Mouse (Mus musculus) heart, embryonic 10.5 days (tissue): ENCODE measurements around the gene Slc35a3. TPM values are rescaled to one million over a fixed set of nuclear protein-coding genes. Genes with fewer than 3 reads are reported as not detected.

Source experiments
- DNase-seq: peaks from one replicate; pipeline ENCODE4 v3.0.0-alpha.2; 2017; ENCODE audit warnings: low spot score
- H3K27ac ChIP-seq: fragments of 300-500 bp; sonication (generic); 2 replicates; pipeline ENCODE4 v1.5.1; 2016; ENCODE audit warnings: mild to moderate bottlenecking
- H3K27me3 ChIP-seq: fragments of 300-500 bp; sonication (generic); 2 replicates; pipeline ENCODE4 v1.6.1; 2016; ENCODE audit warnings: mild to moderate bottlenecking; ENCODE audit not compliant: poor library complexity, insufficient read depth, severe bottlenecking
- H3K36me3 ChIP-seq: fragments of 300-500 bp; sonication (generic); 2 replicates; pipeline ENCODE4 v1.6.1; 2016; ENCODE audit warnings: mild to moderate bottlenecking, moderate library complexity
- H3K4me1 ChIP-seq: fragments of 300-500 bp; sonication (generic); 2 replicates; pipeline ENCODE4 v1.6.1; 2016; ENCODE audit warnings: mild to moderate bottlenecking
- H3K4me3 ChIP-seq: fragments of 300-500 bp; sonication (generic); 2 replicates; pipeline ENCODE4 v1.5.1; 2016; ENCODE audit warnings: mild to moderate bottlenecking, moderate library complexity
- H3K9me3 ChIP-seq: fragments of 300-500 bp; sonication (generic); 2 replicates; pipeline ENCODE4 v1.6.1; 2016; ENCODE audit warnings: mild to moderate bottlenecking, moderate library complexity
- WGBS: fragments of 180-500 bp; shearing (Covaris S2); methylation state at CpG from one replicate; pipeline ENCODE4 v1.1.7; 2016; 5-methylcytosine and 5-hydroxymethylcytosine counted together
- polyA plus RNA-seq: library from polyadenylated mRNA; unstranded; fragments of >200 nt; fragmentation: Nextera tagmentation; extraction: Ambion mirVana; gene quantifications from 2 replicates; pipeline ENCODE4 v1.2.1, GENCODE M21; 2016

The Slc35a3 gene
- polyA plus RNA-seq, 1 experiment from 2014 or later, result 12.0 TPM

GRCm38 (mm10) chr3:116718951-116719350, 6.3 kb upstream of the Slc35a3 start:
- Histone ChIP-seq H3K4me3 (no peak overlapping the region), H3K9me3 (no peaks in the 10 kb centered on the region), H3K27me3 (no peaks in the 10 kb centered on the region), H3K27ac (no peak overlapping the region), H3K4me1 (peaks cover 2% of the 10 kb centered on the region), H3K36me3 (no peaks in the 10 kb centered on the region)
- 45% methylated on average over 3 of the region's 3 CpGs for WGBS
- DNase-seq, result no peak

GRCm38 (mm10) chr3:116713031-116713430, 400 bp upstream of the Slc35a3 start:
- Histone ChIP-seq H3K27ac (no peak overlapping the region), H3K4me1 (peaks cover 28% of the 10 kb centered on the region), H3K9me3 (no peaks in the 10 kb centered on the region), H3K36me3 (no peaks in the 10 kb centered on the region), H3K27me3 (no peaks in the 10 kb centered on the region), H3K4me3 (peak overlapping the region; percentile 99)
- no peak for DNase-seq
- 26% methylated on average over 5 of the region's 5 CpGs for WGBS

GRCm38 (mm10) chr3:116711624-116712435, 801 bp downstream of the Slc35a3 start:
- Histone ChIP-seq H3K9me3 (no peaks in the 10 kb centered on the region), H3K4me3 (peak overlapping the region; percentile 99), H3K27me3 (no peaks in the 10 kb centered on the region), H3K27ac (peak overlapping the region; percentile 97), H3K4me1 (peaks cover 28% of the 10 kb centered on the region), H3K36me3 (peaks cover 2% of the 10 kb centered on the region; the same call in 1 of the 2 replicates)
- under 1% methylated on average over 85 of the region's 85 CpGs for WGBS
- DNase-seq, result peak; percentile 87

- Histone ChIP-seq H3K27ac (0 out of 2 replicates have a peak overlapping the region, but pooled peaks have one; percentile 97), H3K27me3 (no peaks in the 10 kb centered on the region), H3K36me3 (peaks cover 2% of the 10 kb centered on the region; the same call in 1 of the 2 replicates), H3K4me3 (peak overlapping the region; percentile 99), H3K4me1 (peaks cover 28% of the 10 kb centered on the region), H3K9me3 (no peaks in the 10 kb centered on the region)
- 40% methylated on average over 9 of the region's 9 CpGs for WGBS
- DNase-seq, result no peak
These were observed 1.7 kb downstream of the Slc35a3 start for GRCm38 (mm10) chr3:116710941-116711340.

- peaks cover 13% of the 10 kb centered on the region for H3K4me1 ChIP-seq
- no peak overlapping the region for H3K4me3 ChIP-seq
- H3K27me3 ChIP-seq, result no peaks in the 10 kb centered on the region
- peaks cover 2% of the 10 kb centered on the region; the same call in 1 of the 2 replicates for H3K36me3 ChIP-seq
- 93% methylated on average over 1 of the region's 1 CpGs for WGBS
- no peak for DNase-seq
- no peaks in the 10 kb centered on the region for H3K9me3 ChIP-seq
- H3K27ac ChIP-seq, result no peak overlapping the region
These were observed 6.9 kb downstream of the Slc35a3 start for GRCm38 (mm10) chr3:116705637-116706204.

GRCm38 (mm10) chr3:116703835-116704234, 8.8 kb downstream of the Slc35a3 start:
- Histone ChIP-seq H3K9me3 (no peaks in the 10 kb centered on the region), H3K4me3 (no peak overlapping the region), H3K4me1 (peaks cover 4% of the 10 kb centered on the region), H3K36me3 (peaks cover 2% of the 10 kb centered on the region; the same call in 1 of the 2 replicates), H3K27me3 (no peaks in the 10 kb centered on the region), H3K27ac (no peak overlapping the region)
- no peak for DNase-seq
- 92% methylated on average over 5 of the region's 5 CpGs for WGBS

GRCm38 (mm10) chr3:116702647-116703272, 9.9 kb downstream of the Slc35a3 start:
- Histone ChIP-seq H3K9me3 (no peaks in the 10 kb centered on the region), H3K4me1 (peaks cover 4% of the 10 kb centered on the region), H3K27ac (no peak overlapping the region), H3K36me3 (peaks cover 2% of the 10 kb centered on the region; the same call in 1 of the 2 replicates), H3K27me3 (no peaks in the 10 kb centered on the region), H3K4me3 (no peak overlapping the region)
- no peak for DNase-seq
- WGBS, result 86% methylated on average over 1 of the region's 1 CpGs

- Histone ChIP-seq H3K9me3 (no peaks in the 10 kb centered on the region), H3K27me3 (no peaks in the 10 kb centered on the region), H3K4me1 (peaks cover 4% of the 10 kb centered on the region), H3K4me3 (no peak overlapping the region), H3K27ac (no peak overlapping the region), H3K36me3 (no peaks in the 10 kb centered on the region)
- DNase-seq, result no peak
- WGBS, result 94% methylated on average over 4 of the region's 4 CpGs
These were observed 11.0 kb downstream of the Slc35a3 start for GRCm38 (mm10) chr3:116701601-116702000.

- no peaks in the 10 kb centered on the region for H3K9me3 ChIP-seq
- no peak overlapping the region for H3K27ac ChIP-seq
- no peaks in the 10 kb centered on the region for H3K27me3 ChIP-seq
- 0 out of 2 replicates have a peak, but pooled peaks cover under 1% of the 10 kb centered on the region for H3K36me3 ChIP-seq
- DNase-seq, result no peak
- H3K4me1 ChIP-seq, result no peaks in the 10 kb centered on the region
- WGBS, result 64% methylated on average over 2 of the region's 2 CpGs
- H3K4me3 ChIP-seq, result no peak overlapping the region
These were observed 13.8 kb downstream of the Slc35a3 start for GRCm38 (mm10) chr3:116698786-116699185.

- DNase-seq, result no peak
- no peaks in the 10 kb centered on the region for H3K4me1 ChIP-seq
- H3K4me3 ChIP-seq, result no peak overlapping the region
- H3K27me3 ChIP-seq, result no peaks in the 10 kb centered on the region
- no peak overlapping the region for H3K27ac ChIP-seq
- WGBS, result 79% methylated on average over 2 of the region's 2 CpGs
- peaks cover 11% of the 10 kb centered on the region; the same call in 1 of the 2 replicates for H3K36me3 ChIP-seq
- no peaks in the 10 kb centered on the region for H3K9me3 ChIP-seq
These were observed 17.0 kb downstream of the Slc35a3 start for GRCm38 (mm10) chr3:116695666-116695985.

GRCm38 (mm10) chr3:116694955-116695665, 17.5 kb downstream of the Slc35a3 start:
- no peak for DNase-seq
- Histone ChIP-seq H3K4me1 (no peaks in the 10 kb centered on the region), H3K27ac (peak overlapping the region; percentile 42; the same call in 1 of the 2 replicates), H3K9me3 (no peaks in the 10 kb centered on the region), H3K27me3 (no peaks in the 10 kb centered on the region), H3K4me3 (no peak overlapping the region), H3K36me3 (peaks cover 13% of the 10 kb centered on the region; the same call in 1 of the 2 replicates)
- 84% methylated on average over 8 of the region's 8 CpGs for WGBS

GRCm38 (mm10) chr3:116694312-116694711, 18.3 kb downstream of the Slc35a3 start:
- Histone ChIP-seq H3K36me3 (peaks cover 13% of the 10 kb centered on the region; the same call in 1 of the 2 replicates), H3K27ac (no peak overlapping the region), H3K4me3 (no peak overlapping the region), H3K27me3 (no peaks in the 10 kb centered on the region), H3K4me1 (no peaks in the 10 kb centered on the region), H3K9me3 (no peaks in the 10 kb centered on the region)
- WGBS, result 59% methylated on average over 3 of the region's 3 CpGs
- no peak for DNase-seq
